Mouse (Mus musculus): ENCODE results near the gene Nisch.

DNA sequence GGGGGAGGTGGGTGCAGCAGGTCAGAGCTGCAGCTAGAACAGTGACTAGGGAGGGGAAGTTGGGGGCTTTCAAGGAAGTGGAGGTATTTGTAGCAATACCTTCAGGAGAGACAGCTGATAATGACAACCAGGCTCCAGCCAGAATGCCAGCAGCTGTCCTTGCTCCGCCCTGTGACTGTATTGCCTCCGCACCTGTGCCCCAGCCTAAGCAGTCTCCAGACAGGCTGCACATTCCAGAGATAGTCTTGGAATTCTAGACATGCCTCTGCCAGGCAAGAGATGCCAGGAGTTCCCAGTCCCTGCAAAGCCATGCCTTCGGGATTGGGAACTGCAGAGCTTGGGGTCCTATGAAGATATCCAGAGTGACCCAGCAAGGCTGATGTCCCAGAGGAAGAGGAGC lies 4.2 kb downstream of the Nisch start:
- no peak for TF ChIP-seq CTCF (IDR thresholded peaks at IDR 0.05; ENCODE audit: extremely low read depth, insufficient read length, insufficient replicate concordance, low read depth, low read length)
- TF ChIP-seq POLR2A (IDR thresholded peaks at IDR 0.05; ENCODE audit: low read depth, low read length) = no peak
